Mouse (Mus musculus) layer of hippocampus, postnatal 36 days (tissue): ENCODE results near the gene Gm39115. TPM values are rescaled to one million over a fixed set of nuclear protein-coding genes. Genes with fewer than 3 reads are reported as not detected.

Experiments used
- DNase-seq, 2 experiments: peaks; one replicate each; pipeline ENCODE4 v3.0.0; 2022
- total RNA-seq, 2 experiments: library from RNA; stranded (reverse); gene quantifications; 2 replicates each; pipeline ENCODE4 v1.2.3; 2021

The Gm39115 gene
- total RNA-seq, 2 experiments from 2014 or later, result not detected

GRCm38 (mm10) chr7:142095183-142095931, 40.5 kb downstream of the Gm39115 start, which contains the start of gene Dusp8:
Gene Dusp8, minus strand, starts transcription at chr7:142095843.
- peak; percentile 94 to 96 for DNase-seq

- peak; percentile 63 to 69 for DNase-seq
Measured at GRCm38 (mm10) chr7:142094301-142095143, 41.3 kb downstream of the Gm39115 start.

GRCm38 (mm10) chr7:142093696-142094240, 42.1 kb downstream of the Gm39115 start:
- DNase-seq, result no peak

GRCm38 (mm10) chr7:142092991-142093390, 42.8 kb downstream of the Gm39115 start:
- no peak for DNase-seq

GRCm38 (mm10) chr7:142091848-142092247, 44.0 kb downstream of the Gm39115 start:
- DNase-seq, result peak in 1 of 2 experiments; percentile 54

GRCm38 (mm10) chr7:142089648-142090447, 46.0 kb downstream of the Gm39115 start:
- DNase-seq, result no peak

GRCm38 (mm10) chr7:142088886-142089285, 46.9 kb downstream of the Gm39115 start:
- peak; percentile 66 to 70 for DNase-seq

GRCm38 (mm10) chr7:142087069-142087652, 48.7 kb downstream of the Gm39115 start:
- no peak for DNase-seq

- no peak for DNase-seq
Measured at GRCm38 (mm10) chr7:142086159-142086905, 49.5 kb downstream of the Gm39115 start.

Other genes starting within 250 kb of the Gm39115 start
- gene Tollip, start 217.5 kb downstream of the Gm39115 start, total RNA-seq, result 100 to 1,000 TPM; 121 to 127 TPM
- 100 to 1,000 TPM; 163 to 178 TPM for gene Brsk2, start 186.3 kb downstream of the Gm39115 start, total RNA-seq
- 10 to 100 TPM; 28.4 to 29.9 TPM for gene Mob2, start 75.0 kb downstream of the Gm39115 start, total RNA-seq
- 100 to 1,000 TPM; 123 to 125 TPM for gene Dusp8, start 40.2 kb downstream of the Gm39115 start, total RNA-seq
- gene Gm45618, start 15.3 kb downstream of the Gm39115 start, total RNA-seq, result not detected
- gene Gm45337, start 8.6 kb upstream of the Gm39115 start, total RNA-seq, result not detected
- gene Gm29735, start 21.1 kb upstream of the Gm39115 start, total RNA-seq, result not detected
- gene Gm4553, start 29.7 kb upstream of the Gm39115 start, total RNA-seq, result not detected
- not detected for gene Krtap5-2, start 40.0 kb upstream of the Gm39115 start, total RNA-seq
- gene Gm10153, start 54.4 kb upstream of the Gm39115 start, total RNA-seq, result not detected
- gene Krtap5-3, start 65.3 kb upstream of the Gm39115 start, total RNA-seq, result not detected
- gene Gm7579, start 75.8 kb upstream of the Gm39115 start, total RNA-seq, result not detected
- not detected for gene Krtap5-5, start 93.9 kb upstream of the Gm39115 start, total RNA-seq
- not detected for gene Gm40460, start 105.0 kb upstream of the Gm39115 start, total RNA-seq
- not detected for gene Gm2431, start 122.3 kb upstream of the Gm39115 start, total RNA-seq
- not detected for gene Gm4559, start 138.3 kb upstream of the Gm39115 start, total RNA-seq
- not detected for gene Krtap5-1, start 161.1 kb upstream of the Gm39115 start, total RNA-seq
- not detected for gene Krtap5-4, start 167.5 kb upstream of the Gm39115 start, total RNA-seq
- 10 to 100 TPM; 34.2 to 35.7 TPM for gene Ifitm10, start 237.7 kb upstream of the Gm39115 start, total RNA-seq
- not detected for gene Gm49369, start 246.6 kb upstream of the Gm39115 start, total RNA-seq